Mouse (Mus musculus) liver, adult 2 months (tissue): ENCODE measurements around the gene Lpcat3. TPM values are rescaled to one million over a fixed set of nuclear protein-coding genes. Genes with fewer than 3 reads are reported as not detected.

Experiments used
- DNase-seq: peaks from one replicate; pipeline ENCODE4 v3.0.0-alpha.2; 2011; ENCODE audit warnings: low read depth, low spot score; ENCODE audit errors: extremely low read depth
- H3K27ac ChIP-seq: fragments of 200-500 bp; replicated peaks from 2 replicates; pipeline ENCODE4 v1.5.1; 2012; ENCODE audit warnings: low read depth, mild to moderate bottlenecking, control low read depth, inconsistent platforms, low read length; ENCODE audit not compliant: insufficient read depth
- H3K27me3 ChIP-seq: fragments of 200-500 bp; 2 replicates; pipeline ENCODE4 v1.6.1; 2012; ENCODE audit warnings: mild to moderate bottlenecking, moderate library complexity, low read length, inconsistent platforms; ENCODE audit not compliant: control insufficient read depth, insufficient read depth
- H3K36me3 ChIP-seq: fragments of 200-500 bp; 2 replicates; pipeline ENCODE4 v1.6.1; 2012; ENCODE audit warnings: low read length, inconsistent platforms; ENCODE audit not compliant: control insufficient read depth, insufficient read depth
- H3K4me1 ChIP-seq: fragments of 200-500 bp; 2 replicates; pipeline ENCODE4 v1.6.1; 2011; ENCODE audit warnings: low read length; ENCODE audit not compliant: control insufficient read depth, insufficient read depth
- H3K4me3 ChIP-seq: fragments of 200-500 bp; 2 replicates; pipeline ENCODE4 v1.5.1; 2011; ENCODE audit warnings: low read depth, mild to moderate bottlenecking, control low read depth, low read length, moderate library complexity; ENCODE audit not compliant: insufficient read depth
- H3K79me2 ChIP-seq: fragments of 200-500 bp; 2 replicates; pipeline ENCODE4 v1.6.1; 2012; ENCODE audit warnings: inconsistent platforms, mild to moderate bottlenecking, low read length, moderate library complexity; ENCODE audit not compliant: control insufficient read depth, insufficient read depth
- H3K9ac ChIP-seq: fragments of 200-500 bp; 2 replicates; pipeline ENCODE4 v1.6.1; 2012; ENCODE audit warnings: low read depth, mild to moderate bottlenecking, control low read depth, inconsistent platforms, low read length
- CTCF ChIP-seq: fragments of 200-500 bp; IDR thresholded peaks from 2 replicates; pipeline ENCODE4 v1.5.1; 2011; ENCODE audit warnings: low read depth, low read length, control low read depth
- POLR2A ChIP-seq: fragments of 200-500 bp; IDR thresholded peaks from 2 replicates; pipeline ENCODE4 v1.6.1; 2011; ENCODE audit warnings: low read length, control low read depth; ENCODE audit not compliant: insufficient read depth; ENCODE audit errors: extremely low read depth
- WGBS: fragments of 180-500 bp; shearing (Covaris S2); methylation state at CpG from one replicate; pipeline ENCODE4 v1.1.7; 2018; 5-methylcytosine and 5-hydroxymethylcytosine counted together
- polyA plus RNA-seq: library from polyadenylated mRNA; depleted of rRNA; stranded (reverse); fragments of >200 nt; gene quantifications from 2 replicates; pipeline ENCODE4 v1.2.3, GENCODE M21; 2012
- total RNA-seq: library from RNA; depleted of rRNA; stranded (reverse); fragments of >200 nt; gene quantifications from 2 replicates; pipeline ENCODE4 v1.2.3, GENCODE M21; 2014

The Lpcat3 gene
- total and polyA plus RNA-seq, 2 experiments = 72.4 to 188 TPM

- Histone ChIP-seq H3K36me3 (peaks cover 15% of the 10 kb centered on the region), H3K9ac (peak overlapping the region; percentile 91), H3K27me3 (no peaks in the 10 kb centered on the region), H3K4me1 (peaks cover 19% of the 10 kb centered on the region), H3K27ac (peak overlapping the region; percentile 89), H3K4me3 (peak overlapping the region; percentile 86), H3K79me2 (peaks cover 35% of the 10 kb centered on the region; the same call in 1 of the 2 replicates)
- peak; percentile 67 for DNase-seq
- 3% methylated on average over 11 of the region's 11 CpGs for WGBS
- TF ChIP-seq CTCF = no peak
- no peak for TF ChIP-seq POLR2A
Measured at GRCm38 (mm10) chr6:124712918-124713317, 50.1 kb downstream of the Lpcat3 start.

- TF ChIP-seq CTCF = peak; percentile 88
- TF ChIP-seq POLR2A = no peak
Measured at GRCm38 (mm10) chr6:124716864-124717490, 54.1 kb downstream of the Lpcat3 start.

GRCm38 (mm10) chr6:124717968-124718367 lies 55.1 kb downstream of the Lpcat3 start:
- 60% methylated on average over 13 of the region's 13 CpGs for WGBS
- peaks cover 15% of the 10 kb centered on the region for H3K36me3 ChIP-seq
- H3K27me3 ChIP-seq = no peaks in the 10 kb centered on the region
- no peak overlapping the region for H3K27ac ChIP-seq
- peaks cover 10% of the 10 kb centered on the region; the same call in 1 of the 2 replicates for H3K79me2 ChIP-seq
- peaks cover 16% of the 10 kb centered on the region for H3K4me1 ChIP-seq
- TF ChIP-seq POLR2A = no peak
- TF ChIP-seq CTCF = no peak
- no peak for DNase-seq
- no peak overlapping the region for H3K9ac ChIP-seq
- no peak overlapping the region for H3K4me3 ChIP-seq

More at GRCm38 (mm10) chr6:124716864-124717490, 54.1 kb downstream of the Lpcat3 start:
- Histone ChIP-seq H3K36me3 (peaks cover 15% of the 10 kb centered on the region), H3K27ac (no peak overlapping the region), H3K9ac (no peak overlapping the region), H3K79me2 (peaks cover 17% of the 10 kb centered on the region; the same call in 1 of the 2 replicates), H3K4me3 (no peak overlapping the region), H3K4me1 (peaks cover 16% of the 10 kb centered on the region), H3K27me3 (no peaks in the 10 kb centered on the region)
- DNase-seq = peak; percentile 49
- WGBS = 60% methylated on average over 20 of the region's 20 CpGs

GRCm38 (mm10) chr6:124718703-124719102 lies 55.9 kb downstream of the Lpcat3 start:
- peaks cover 15% of the 10 kb centered on the region for H3K36me3 ChIP-seq
- peaks cover 13% of the 10 kb centered on the region for H3K4me1 ChIP-seq
- H3K9ac ChIP-seq = no peak overlapping the region
- H3K79me2 ChIP-seq = peaks cover 5% of the 10 kb centered on the region; the same call in 1 of the 2 replicates
- WGBS = 78% methylated on average over 13 of the region's 16 CpGs
- no peak overlapping the region for H3K27ac ChIP-seq
- H3K4me3 ChIP-seq = no peak overlapping the region
- TF ChIP-seq POLR2A = no peak
- no peaks in the 10 kb centered on the region for H3K27me3 ChIP-seq
- DNase-seq = no peak

GRCm38 (mm10) chr6:124719354-124719978 lies 56.6 kb downstream of the Lpcat3 start:
- Histone ChIP-seq H3K4me1 (peaks cover 10% of the 10 kb centered on the region), H3K4me3 (no peak overlapping the region), H3K79me2 (no peaks in the 10 kb centered on the region), H3K9ac (no peak overlapping the region), H3K36me3 (peaks cover 15% of the 10 kb centered on the region), H3K27me3 (no peaks in the 10 kb centered on the region), H3K27ac (peak overlapping the region; percentile 32; the same call in 1 of the 2 replicates)
- peak; percentile 92 for DNase-seq
- WGBS = 45% methylated on average over 7 of the region's 7 CpGs
- TF ChIP-seq CTCF (no peak), POLR2A (no peak)

GRCm38 (mm10) chr6:124720904-124721303 lies 58.1 kb downstream of the Lpcat3 start:
- 81% methylated on average over 11 of the region's 11 CpGs for WGBS
- no peak overlapping the region for H3K4me3 ChIP-seq
- peaks cover 8% of the 10 kb centered on the region for H3K36me3 ChIP-seq
- H3K27ac ChIP-seq = no peak overlapping the region
- peaks cover 10% of the 10 kb centered on the region for H3K4me1 ChIP-seq
- TF ChIP-seq POLR2A (no peak), CTCF (no peak)
- no peak for DNase-seq
- no peaks in the 10 kb centered on the region for H3K79me2 ChIP-seq
- H3K27me3 ChIP-seq = no peaks in the 10 kb centered on the region
- H3K9ac ChIP-seq = no peak overlapping the region
